Mouse (Mus musculus) limb, embryonic 15.5 days (tissue): ENCODE data around the gene Retreg1. TPM values are rescaled to one million over a fixed set of nuclear protein-coding genes. Genes with fewer than 3 reads are reported as not detected.

ENCODE experiments used
- ATAC-seq: fragments of 200-750 bp; cut with Nextera tagmentation; 2 replicates; pipeline ENCODE4 v1.8.0; 2017; ENCODE audit warnings: low read depth, moderate TSS enrichment; ENCODE audit not compliant: insufficient number of reproducible peaks, low FRiP score, low TSS enrichment
- H3K27ac ChIP-seq: fragments of 300-500 bp; sonication (generic); 2 replicates; pipeline ENCODE4 v1.5.1; 2015; ENCODE audit warnings: moderate library complexity, mild to moderate bottlenecking, inconsistent platforms
- H3K27me3 ChIP-seq: fragments of 300-500 bp; sonication (generic); 2 replicates; pipeline ENCODE4 v1.6.1; 2015; ENCODE audit warnings: inconsistent platforms
- H3K36me3 ChIP-seq: fragments of 300-500 bp; sonication (generic); 2 replicates; pipeline ENCODE4 v1.6.1; 2015; ENCODE audit warnings: inconsistent platforms
- H3K4me1 ChIP-seq: fragments of 300-500 bp; sonication (generic); 2 replicates; pipeline ENCODE4 v1.6.1; 2015; ENCODE audit warnings: inconsistent platforms
- H3K4me2 ChIP-seq: fragments of 300-500 bp; sonication (generic); 2 replicates; pipeline ENCODE4 v1.6.1; 2015; ENCODE audit warnings: mild to moderate bottlenecking, inconsistent platforms
- H3K4me3 ChIP-seq: fragments of 300-500 bp; sonication (generic); 2 replicates; pipeline ENCODE4 v1.5.1; 2015; ENCODE audit warnings: mild to moderate bottlenecking, inconsistent platforms
- H3K9ac ChIP-seq: fragments of 300-500 bp; sonication (generic); 2 replicates; pipeline ENCODE4 v1.6.1; 2015; ENCODE audit warnings: inconsistent platforms
- H3K9me3 ChIP-seq: fragments of 300-500 bp; sonication (generic); 2 replicates; pipeline ENCODE4 v1.6.1; 2016; ENCODE audit warnings: inconsistent platforms
- WGBS: fragments of 180-500 bp; shearing (Covaris S2); methylation state at CpG from one replicate; pipeline ENCODE4 v1.1.7; 2015; 5-methylcytosine and 5-hydroxymethylcytosine counted together
- polyA plus RNA-seq: library from polyadenylated mRNA; unstranded; fragments of >200 nt; fragmentation: Nextera tagmentation; extraction: Ambion mirVana; gene quantifications from 2 replicates; pipeline ENCODE4 v1.2.1, GENCODE M21; 2015

The Retreg1 gene
- polyA plus RNA-seq, 1 experiment from 2014 or later: 5.1 TPM

DNA sequence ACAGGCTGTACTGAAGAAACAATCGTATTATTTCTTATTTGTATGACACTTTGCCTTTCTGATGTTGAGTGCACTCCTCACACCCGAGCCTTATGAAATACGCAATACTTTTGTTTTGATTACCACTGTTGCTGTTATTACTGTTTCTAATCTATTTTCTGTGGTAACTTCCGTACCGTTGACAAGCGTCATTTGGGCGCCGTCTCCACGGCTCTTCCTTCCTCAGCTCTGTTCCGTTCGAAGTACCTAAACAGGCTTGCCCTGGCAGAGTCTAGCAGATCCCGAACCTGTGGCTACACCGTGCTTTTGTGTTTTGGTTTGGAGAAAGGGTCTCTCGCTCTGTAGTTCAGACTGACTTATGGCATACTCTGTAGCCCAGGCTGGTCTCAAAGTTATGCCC is 84.1 kb downstream of the Retreg1 start:
- Histone ChIP-seq H3K9ac (no peak overlapping the region), H3K4me2 (no peak overlapping the region), H3K4me1 (no peaks in the 10 kb centered on the region), H3K9me3 (no peaks in the 10 kb centered on the region), H3K4me3 (no peak overlapping the region), H3K27ac (no peak overlapping the region), H3K27me3 (no peaks in the 10 kb centered on the region), H3K36me3 (no peaks in the 10 kb centered on the region)
- ATAC-seq: no peak
- 93% methylated on average over 14 of the region's 14 CpGs for WGBS

DNA sequence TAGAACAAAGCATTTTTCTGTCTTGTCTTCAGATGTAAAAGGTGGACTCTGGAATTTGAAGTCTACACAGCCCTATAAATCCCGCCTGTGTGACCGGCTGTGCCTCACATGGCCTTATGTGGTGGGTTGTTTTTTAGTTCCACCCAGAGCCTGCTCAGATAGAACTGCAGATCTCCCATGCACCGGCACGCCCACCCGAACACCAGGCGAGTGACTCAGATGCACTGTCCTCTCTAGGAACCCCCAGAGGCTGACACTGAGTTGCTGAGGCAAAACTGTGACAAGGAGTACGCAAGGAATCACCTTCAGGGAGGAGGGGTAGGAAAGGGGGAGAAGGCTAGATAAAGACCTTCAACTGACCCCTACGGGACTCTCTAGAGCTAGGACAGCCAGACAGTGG is 85.0 kb downstream of the Retreg1 start:
- Histone ChIP-seq H3K9me3 (no peaks in the 10 kb centered on the region), H3K9ac (no peak overlapping the region), H3K4me2 (no peak overlapping the region), H3K27ac (no peak overlapping the region), H3K4me3 (no peak overlapping the region), H3K27me3 (no peaks in the 10 kb centered on the region), H3K36me3 (no peaks in the 10 kb centered on the region), H3K4me1 (peaks cover 2% of the 10 kb centered on the region)
- ATAC-seq: no peak
- 76% methylated on average over 8 of the region's 8 CpGs for WGBS

DNA sequence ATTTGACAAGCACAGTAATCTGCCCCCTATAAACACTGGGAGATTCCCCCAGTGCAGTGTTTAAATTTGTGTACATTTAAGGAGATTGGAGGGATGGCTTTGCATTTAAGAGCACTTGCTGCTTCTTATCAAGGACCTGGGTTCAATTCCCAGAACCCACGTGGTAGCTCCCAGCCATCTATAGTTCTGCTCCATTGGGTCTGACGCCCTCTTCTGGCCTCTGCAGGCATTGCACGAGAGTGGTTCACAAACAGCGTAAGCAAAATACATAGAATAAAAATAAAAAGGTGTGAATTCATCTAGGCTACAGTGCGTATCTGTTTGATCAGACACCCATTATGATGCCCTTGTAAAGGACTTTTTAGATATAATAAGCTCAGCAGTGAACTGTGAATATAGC is 85.9 kb downstream of the Retreg1 start:
- Histone ChIP-seq H3K4me3 (no peak overlapping the region), H3K4me1 (peaks cover 6% of the 10 kb centered on the region), H3K9me3 (no peaks in the 10 kb centered on the region), H3K36me3 (no peaks in the 10 kb centered on the region), H3K27ac (no peak overlapping the region), H3K9ac (no peak overlapping the region), H3K27me3 (no peaks in the 10 kb centered on the region), H3K4me2 (no peak overlapping the region)
- ATAC-seq: no peak
- WGBS: 70% methylated on average over 5 of the region's 5 CpGs

DNA sequence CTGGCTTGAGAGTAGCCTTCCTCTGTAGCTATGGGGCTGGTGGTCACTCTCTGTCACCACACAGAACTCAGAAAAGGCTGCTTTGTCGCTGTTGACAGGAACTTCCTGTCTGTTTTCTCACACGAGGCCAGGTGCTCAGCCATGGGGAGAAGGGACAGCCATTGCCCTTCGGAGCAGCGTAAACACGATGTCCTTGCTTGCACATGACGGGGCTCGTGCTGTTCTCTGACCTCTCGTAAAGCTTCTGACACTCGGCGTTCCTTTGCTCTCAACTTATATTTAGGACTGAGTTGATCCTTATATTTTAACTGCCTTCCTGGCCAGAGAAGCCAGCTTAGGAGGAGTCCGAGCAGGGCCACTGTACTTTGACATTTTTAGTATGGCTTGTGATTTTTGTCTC is 86.5 kb downstream of the Retreg1 start:
- H3K9me3 ChIP-seq: no peaks in the 10 kb centered on the region
- H3K27me3 ChIP-seq: no peaks in the 10 kb centered on the region
- H3K36me3 ChIP-seq: no peaks in the 10 kb centered on the region
- ATAC-seq: no peak
- H3K4me1 ChIP-seq: peaks cover 6% of the 10 kb centered on the region
- H3K9ac ChIP-seq: no peak overlapping the region
- no peak overlapping the region for H3K27ac ChIP-seq
- H3K4me2 ChIP-seq: no peak overlapping the region
- H3K4me3 ChIP-seq: no peak overlapping the region
- WGBS: 36% methylated on average over 11 of the region's 11 CpGs

DNA sequence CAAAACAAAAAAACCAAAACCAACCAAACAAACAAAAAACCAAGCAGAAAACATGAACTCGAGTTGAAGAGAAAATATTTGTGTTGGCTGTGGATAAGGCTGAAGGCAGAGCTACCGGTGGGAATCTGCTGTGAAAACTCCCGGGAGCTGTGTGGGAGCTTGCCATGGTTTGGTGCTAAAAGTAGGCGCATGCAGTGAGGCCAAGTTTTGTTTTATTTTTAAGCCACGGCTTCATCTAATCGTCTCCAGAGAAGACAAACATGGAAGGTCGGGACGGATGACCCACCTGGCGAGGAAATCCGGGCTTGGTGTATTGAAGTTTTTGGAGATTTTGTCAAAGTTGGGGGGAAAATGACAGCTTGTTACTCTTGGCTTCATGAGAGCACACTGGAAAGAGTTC is 87.0 kb downstream of the Retreg1 start:
- Histone ChIP-seq H3K27ac (no peak overlapping the region), H3K4me1 (peaks cover 6% of the 10 kb centered on the region), H3K27me3 (no peaks in the 10 kb centered on the region), H3K9ac (no peak overlapping the region), H3K4me3 (no peak overlapping the region), H3K36me3 (no peaks in the 10 kb centered on the region), H3K4me2 (no peak overlapping the region), H3K9me3 (no peaks in the 10 kb centered on the region)
- ATAC-seq: no peak
- 79% methylated on average over 10 of the region's 10 CpGs for WGBS

DNA sequence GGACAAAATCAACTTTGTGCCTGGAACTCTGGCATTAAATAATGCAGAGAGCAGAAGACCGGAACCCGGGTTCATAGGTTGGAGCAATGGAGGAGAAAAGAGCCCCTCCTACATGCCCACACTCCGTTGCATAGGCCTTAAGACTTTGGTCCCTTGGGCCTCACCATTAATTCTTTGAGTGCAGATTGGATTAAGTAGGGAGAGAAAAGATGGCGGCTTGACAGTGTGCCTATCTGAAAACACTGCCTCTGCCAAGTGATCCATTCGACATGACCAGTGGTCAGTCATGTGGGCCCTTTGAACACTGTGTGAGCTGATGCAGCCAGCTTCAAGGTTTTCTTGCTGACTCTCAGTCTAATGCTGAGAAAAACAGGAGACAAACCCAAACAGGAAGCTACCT is 87.7 kb downstream of the Retreg1 start:
- Histone ChIP-seq H3K27me3 (no peaks in the 10 kb centered on the region), H3K27ac (no peak overlapping the region), H3K9me3 (no peaks in the 10 kb centered on the region), H3K4me3 (no peak overlapping the region), H3K36me3 (no peaks in the 10 kb centered on the region), H3K9ac (no peak overlapping the region), H3K4me1 (peaks cover 6% of the 10 kb centered on the region), H3K4me2 (no peak overlapping the region)
- WGBS: 91% methylated on average over 5 of the region's 5 CpGs
- no peak for ATAC-seq

DNA sequence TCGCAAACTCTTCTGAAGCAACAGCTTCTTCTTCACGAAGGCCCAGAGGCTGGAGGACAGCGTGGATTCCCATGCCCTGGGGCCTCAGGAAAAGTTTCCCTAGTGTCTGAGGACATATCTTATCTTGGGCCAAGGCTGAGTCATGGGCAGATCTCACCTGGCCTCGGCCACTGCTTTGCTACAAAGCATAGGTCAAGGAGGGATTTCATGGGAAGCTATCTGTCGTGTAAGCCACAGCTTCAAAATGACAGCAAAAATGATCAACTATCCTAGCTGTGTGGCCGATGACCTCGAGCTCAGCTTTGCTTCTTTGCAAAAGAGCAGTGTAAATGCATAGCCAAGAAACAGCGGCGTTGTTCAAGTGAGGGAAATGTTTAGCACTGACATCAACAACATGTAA is 89.5 kb downstream of the Retreg1 start:
- no peak overlapping the region for H3K9ac ChIP-seq
- H3K36me3 ChIP-seq: no peaks in the 10 kb centered on the region
- H3K4me1 ChIP-seq: peaks cover 6% of the 10 kb centered on the region
- no peak overlapping the region for H3K4me2 ChIP-seq
- WGBS: 85% methylated on average over 9 of the region's 9 CpGs
- no peak for ATAC-seq
- no peaks in the 10 kb centered on the region for H3K27me3 ChIP-seq
- H3K9me3 ChIP-seq: no peaks in the 10 kb centered on the region
- no peak overlapping the region for H3K4me3 ChIP-seq
- no peak overlapping the region for H3K27ac ChIP-seq

DNA sequence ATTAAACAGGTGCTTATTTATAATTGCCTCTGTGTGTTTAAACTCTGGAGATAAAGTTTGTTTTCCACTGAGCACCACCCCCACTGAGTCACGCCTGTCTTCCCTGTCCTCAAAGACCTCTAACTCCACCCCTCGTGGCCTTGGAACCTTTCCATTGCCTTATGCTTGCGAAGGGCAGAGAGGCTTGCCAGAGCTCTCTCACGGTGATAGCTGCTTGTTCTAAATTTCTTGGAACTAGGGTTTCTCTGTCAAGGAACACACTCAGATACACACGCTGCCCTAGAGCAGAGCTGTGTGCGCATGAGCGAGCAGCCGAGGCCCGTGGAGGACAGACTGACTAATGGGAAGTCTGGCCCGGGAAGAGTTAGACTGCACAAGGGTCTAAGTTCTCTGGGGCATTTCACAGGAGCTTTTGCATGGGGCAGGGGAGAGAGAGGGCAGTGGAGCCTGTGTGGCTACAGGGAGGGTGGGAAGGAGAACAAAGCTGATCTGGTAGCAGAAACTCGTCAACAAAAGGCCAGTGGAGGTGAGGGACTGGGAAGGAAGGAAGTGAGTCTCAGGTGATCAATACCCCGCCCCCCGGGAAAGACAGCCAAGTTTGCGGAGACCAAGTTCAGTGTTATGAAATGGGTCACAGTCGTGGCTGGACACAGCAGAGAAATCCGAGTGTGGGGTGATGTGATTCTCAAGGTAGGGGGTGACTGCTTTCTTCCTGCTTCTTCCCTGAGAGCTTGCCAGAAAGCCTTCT is 90.1 kb downstream of the Retreg1 start:
- ATAC-seq: no peak
- Histone ChIP-seq H3K4me2 (no peak overlapping the region), H3K27ac (no peak overlapping the region), H3K9ac (no peak overlapping the region), H3K27me3 (no peaks in the 10 kb centered on the region), H3K4me1 (peaks cover 6% of the 10 kb centered on the region), H3K36me3 (no peaks in the 10 kb centered on the region), H3K9me3 (no peaks in the 10 kb centered on the region), H3K4me3 (no peak overlapping the region)
- WGBS: 61% methylated on average over 16 of the region's 16 CpGs

DNA sequence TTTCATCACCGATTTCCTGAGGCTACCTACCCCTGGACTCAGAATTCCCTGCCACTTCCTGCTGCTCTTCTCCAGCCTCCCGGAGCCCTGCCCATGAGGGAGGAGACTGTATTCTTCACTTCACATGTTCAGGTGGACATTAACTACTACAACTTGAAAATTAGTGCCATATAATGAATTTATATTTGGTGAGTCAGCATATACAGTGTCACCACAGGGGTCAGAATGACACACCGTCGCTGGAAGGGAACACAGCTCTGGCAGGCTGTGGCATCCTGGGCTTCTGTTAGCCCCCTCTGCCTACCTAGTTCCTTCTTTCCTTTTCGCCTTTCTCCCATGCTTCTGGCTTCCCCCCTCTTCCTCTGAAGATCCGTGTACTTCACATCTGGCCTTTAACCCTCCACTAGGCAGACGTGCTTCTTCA is 90.7 kb downstream of the Retreg1 start:
- Histone ChIP-seq H3K9me3 (no peaks in the 10 kb centered on the region), H3K27ac (no peak overlapping the region), H3K9ac (no peak overlapping the region), H3K4me1 (peaks cover 6% of the 10 kb centered on the region), H3K4me3 (no peak overlapping the region), H3K36me3 (no peaks in the 10 kb centered on the region), H3K4me2 (no peak overlapping the region), H3K27me3 (no peaks in the 10 kb centered on the region)
- ATAC-seq: no peak
- WGBS: 60% methylated on average over 7 of the region's 7 CpGs

DNA sequence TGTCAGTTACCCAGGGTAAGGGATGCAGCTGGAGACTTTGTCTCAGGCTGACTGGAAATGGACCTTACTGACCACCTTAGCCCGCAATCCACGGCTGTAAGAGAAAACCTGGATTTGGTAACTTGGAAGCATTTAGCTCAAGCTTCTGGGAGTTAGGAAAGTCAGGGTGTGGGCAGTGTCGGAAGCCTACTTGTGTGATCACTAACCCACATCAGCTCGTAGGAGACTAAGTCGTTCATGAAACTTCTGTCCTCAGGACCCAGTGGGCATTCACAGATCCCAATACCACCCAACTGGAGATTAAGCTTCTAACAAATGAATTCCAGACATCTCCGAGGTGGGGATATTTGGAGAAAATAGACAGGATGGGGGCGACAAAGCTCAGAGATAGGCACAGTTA is 91.4 kb downstream of the Retreg1 start:
- no peak overlapping the region for H3K4me2 ChIP-seq
- H3K4me3 ChIP-seq: no peak overlapping the region
- ATAC-seq: no peak
- H3K36me3 ChIP-seq: no peaks in the 10 kb centered on the region
- no peaks in the 10 kb centered on the region for H3K9me3 ChIP-seq
- H3K27ac ChIP-seq: no peak overlapping the region
- H3K4me1 ChIP-seq: peaks cover 6% of the 10 kb centered on the region
- H3K9ac ChIP-seq: no peak overlapping the region
- H3K27me3 ChIP-seq: no peaks in the 10 kb centered on the region
- 80% methylated on average over 7 of the region's 7 CpGs for WGBS

DNA sequence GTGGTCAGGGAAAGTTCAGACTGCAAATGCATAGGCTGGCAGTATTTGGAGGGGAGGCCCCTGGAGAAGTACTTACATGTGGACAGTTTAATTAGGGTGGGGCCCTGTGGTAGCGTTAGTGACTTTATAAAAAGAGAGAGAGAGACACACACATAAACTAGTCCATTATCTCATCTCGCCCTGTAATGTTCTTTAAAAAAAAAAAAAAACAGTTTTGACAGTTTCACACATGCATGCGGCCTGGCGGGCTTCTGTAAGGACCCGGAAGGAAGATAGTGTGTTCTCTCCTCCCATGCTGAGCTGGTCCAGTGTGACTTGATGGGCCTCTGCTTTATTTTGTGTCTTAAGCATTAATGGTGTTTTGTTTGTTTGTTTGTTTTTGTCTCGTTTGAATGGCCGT is 95.5 kb downstream of the Retreg1 start:
- Histone ChIP-seq H3K4me1 (peaks cover 4% of the 10 kb centered on the region; the same call in 1 of the 2 replicates), H3K4me3 (no peak overlapping the region), H3K4me2 (no peak overlapping the region), H3K36me3 (no peaks in the 10 kb centered on the region), H3K27ac (no peak overlapping the region), H3K9ac (no peak overlapping the region), H3K9me3 (no peaks in the 10 kb centered on the region), H3K27me3 (no peaks in the 10 kb centered on the region)
- no peak for ATAC-seq
- WGBS: 83% methylated on average over 7 of the region's 7 CpGs

DNA sequence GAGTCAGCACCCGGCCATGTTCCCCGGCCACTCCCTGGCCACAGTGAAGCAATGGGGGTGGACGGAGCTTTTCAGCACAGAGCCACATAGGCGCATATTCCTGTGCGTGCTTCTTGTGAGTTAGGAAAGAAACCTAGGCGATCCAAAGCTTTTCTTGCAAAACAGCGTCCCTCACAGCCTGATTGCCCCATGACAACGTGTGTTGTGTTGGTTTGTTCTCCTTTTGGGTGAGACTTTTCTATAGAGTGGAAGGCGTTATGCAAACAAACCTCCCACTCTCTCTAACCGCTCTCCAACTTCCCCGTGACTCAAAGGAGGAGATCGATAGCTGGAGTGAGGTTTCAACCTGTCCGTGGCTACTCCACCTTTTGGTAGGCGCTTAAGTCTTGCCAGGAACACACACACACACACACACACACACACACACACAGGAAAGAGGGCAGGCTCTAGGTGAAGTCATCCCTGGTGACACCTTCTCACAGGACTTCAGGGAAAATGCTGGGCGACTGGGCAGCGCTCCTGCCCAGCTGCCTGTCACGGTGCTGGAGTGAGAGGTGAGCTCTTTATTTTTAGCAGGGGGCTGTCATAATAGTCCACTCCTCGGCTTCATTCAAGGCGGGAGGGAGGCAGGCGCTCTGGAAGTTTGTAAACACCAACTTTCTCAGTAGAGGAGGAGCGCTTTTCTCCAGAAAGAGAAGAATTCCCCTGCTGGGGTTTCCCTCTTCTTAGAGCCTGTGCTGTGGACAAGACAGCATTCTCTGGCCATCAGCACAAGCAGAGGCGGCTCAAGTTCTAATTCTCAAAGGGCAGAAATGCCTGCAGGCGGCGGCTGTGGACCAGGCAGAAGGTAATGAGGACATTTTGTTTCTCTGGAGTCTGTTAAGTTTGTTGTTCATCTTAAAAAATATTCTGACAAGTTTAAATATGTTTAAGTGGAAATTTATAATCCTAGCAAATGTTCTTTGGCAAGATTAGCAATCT is 97.7 kb downstream of the Retreg1 start:
- Histone ChIP-seq H3K27me3 (no peaks in the 10 kb centered on the region), H3K27ac (no peak overlapping the region), H3K4me2 (0 out of 2 replicates have a peak overlapping the region, but pooled peaks have one; percentile 20), H3K4me3 (0 out of 2 replicates have a peak overlapping the region, but pooled peaks have one; percentile 13), H3K9ac (no peak overlapping the region), H3K9me3 (no peaks in the 10 kb centered on the region), H3K36me3 (no peaks in the 10 kb centered on the region), H3K4me1 (peaks cover 4% of the 10 kb centered on the region; the same call in 1 of the 2 replicates)
- 34% methylated on average over 24 of the region's 24 CpGs for WGBS
- no peak for ATAC-seq
